ENCODE assay signal across 26 mouse cellular contexts in genomic region chr11:98630646-98631045, GRCm38 (mm10). TPM values are rescaled to one million over a fixed set of nuclear protein-coding genes. Genes with fewer than 3 reads are reported as not detected.
DNase-seq lines count a peak whose midpoint lies in the region.
"Had no signal": no experiment of that assay in that cellular context is flagged by ENCODE, and none has a peak within 500 bp of the region (broad histone marks: within the 10 kb centered on the region; RNA-seq: fewer than 3 reads in every experiment).

No protein-coding gene starts in this region.

- H3K36me3 ChIP-seq in heart, embryonic 10.5 days: no peaks in the 10 kb centered on the region
- H3K36me3 ChIP-seq: embryonic facial prominence, embryonic 10.5 days; embryonic facial prominence, embryonic 12.5 days; forebrain, embryonic 10.5 days; forebrain, embryonic 12.5 days; G1E had no signal

- no peak overlapping the region for H3K4me3 ChIP-seq in heart, embryonic 10.5 days
- H3K4me3 ChIP-seq: embryonic facial prominence, embryonic 10.5 days; embryonic facial prominence, embryonic 12.5 days; forebrain, embryonic 10.5 days; forebrain, embryonic 12.5 days had no signal

- intact Hi-C loops in heart, postnatal 10 days (cut with DNase I): no loop called here

- 0 out of 2 replicates have a peak, but pooled peaks cover 8% of the 10 kb centered on the region for H3K27me3 ChIP-seq in heart, embryonic 10.5 days (ENCODE audit: insufficient read depth, poor library complexity, severe bottlenecking)

- no peak overlapping the region for H3K27ac ChIP-seq in heart, embryonic 10.5 days
- H3K27ac ChIP-seq: embryonic facial prominence, embryonic 10.5 days; embryonic facial prominence, embryonic 12.5 days; forebrain, embryonic 10.5 days; forebrain, embryonic 12.5 days had no signal

- H3K4me1 ChIP-seq in heart, embryonic 10.5 days: no peaks in the 10 kb centered on the region
- H3K4me1 ChIP-seq: embryonic facial prominence, embryonic 10.5 days; embryonic facial prominence, embryonic 12.5 days; forebrain, embryonic 10.5 days; forebrain, embryonic 12.5 days had no signal

- DNase-seq in heart, embryonic 10.5 days (ENCODE audit: low spot score): peak; percentile 66
- no peak for DNase-seq in heart, postnatal 10 days
- DNase-seq in fat pad, adult 2 months (ENCODE audit: extremely low read depth, low read depth, low spot score): peak; percentile 68
- no peak for DNase-seq in liver
- DNase-seq in left cerebral cortex, adult 9 months (ENCODE audit: low spot score in 2 of 2): no peak
- DNase-seq: adrenal gland, adult 2 months; adrenal gland, postnatal 10 days; adrenal gland, postnatal 25 days; B cell, adult 2 months; cerebellum, adult 11-12 months; cerebellum, adult 2 months; cerebellum, adult 9-10 months; cerebellum, postnatal 10 days; cerebellum, postnatal 25 days had no signal

- WGBS in heart, embryonic 10.5 days: 81% methylated on average over 5 of the region's 5 CpGs

- H3K9me3 ChIP-seq in heart, embryonic 10.5 days: no peaks in the 10 kb centered on the region
- H3K9me3 ChIP-seq: embryonic facial prominence, embryonic 12.5 days; forebrain, embryonic 10.5 days; forebrain, embryonic 12.5 days; G1E had no signal

RNA-seq across cellular contexts. Expression of gene Gsdma3, which starts 4.5 kb away (rescaled TPM):
- polyA plus RNA-seq in heart, embryonic 10.5 days (2016; fragmentation: Nextera tagmentation; extraction: Ambion mirVana): not detected in 2 replicates
- 1 to 10 TPM; 4.0 to 5.3 TPM for total RNA-seq in heart, postnatal 10 days (2021)
- total RNA-seq: CH12.LX, G1E had no signal
- polyA plus RNA-seq: adrenal gland, adult 2 months; cerebellum, adult 2 months; cortical plate, adult 2 months; embryonic facial prominence, embryonic 10.5 days; embryonic facial prominence, embryonic 12.5 days; embryonic facial prominence, embryonic 14.5 days; forebrain, embryonic 10.5 days; forebrain, embryonic 12.5 days; forebrain, embryonic 14.5 days; forebrain, embryonic 16.5 days; G1E had no signal

RNA-seq across cellular contexts. Expression of gene Gm12355, which starts 5.2 kb away (rescaled TPM):
- 0.71 and 1.0 TPM in 2 replicates for polyA plus RNA-seq in heart, embryonic 10.5 days (2016; fragmentation: Nextera tagmentation; extraction: Ambion mirVana)
- 10 to 100 TPM; 15.6 to 18.0 TPM for total RNA-seq in heart, postnatal 10 days (2021)
- polyA plus RNA-seq: adrenal gland, adult 2 months; G1E had no signal

RNA-seq across cellular contexts. Expression of gene Gsdma2, which starts 15.9 kb away (rescaled TPM):
- not detected in 2 replicates for polyA plus RNA-seq in heart, embryonic 10.5 days (2016; fragmentation: Nextera tagmentation; extraction: Ambion mirVana)
- under 1 TPM; 0.24 to 0.30 TPM for total RNA-seq in heart, postnatal 10 days (2021)
- total RNA-seq: CH12.LX had no signal
- polyA plus RNA-seq: CD4-positive, CD25-positive, alpha-beta regulatory T cell, adult 4 months; cerebellum, adult 2 months; cortical plate, adult 2 months; embryonic facial prominence, embryonic 10.5 days; embryonic facial prominence, embryonic 12.5 days; embryonic facial prominence, embryonic 14.5 days; forebrain, embryonic 10.5 days; forebrain, embryonic 12.5 days; forebrain, embryonic 14.5 days; forebrain, embryonic 16.5 days; G1E had no signal

RNA-seq across cellular contexts. Expression of gene Lrrc3c, which starts 32.6 kb away (rescaled TPM):
- polyA plus RNA-seq in heart, embryonic 10.5 days (2016; fragmentation: Nextera tagmentation; extraction: Ambion mirVana): not detected in 2 replicates
- not detected for total RNA-seq in heart, postnatal 10 days (2021)
- total RNA-seq: adrenal gland, adult 2 months; adrenal gland, postnatal 10 days; adrenal gland, postnatal 25 days; adrenal gland, postnatal 4 days; CH12.LX; G1E had no signal
- polyA plus RNA-seq: adrenal gland, adult 2 months; CD4-positive, CD25-positive, alpha-beta regulatory T cell, adult 4 months; cerebellum, adult 2 months; cortical plate, adult 2 months; embryonic facial prominence, embryonic 10.5 days; embryonic facial prominence, embryonic 12.5 days; embryonic facial prominence, embryonic 14.5 days; forebrain, embryonic 10.5 days; forebrain, embryonic 12.5 days; forebrain, embryonic 14.5 days; forebrain, embryonic 16.5 days; G1E had no signal

RNA-seq across cellular contexts. Expression of gene Gsdma, which starts 33.5 kb away (rescaled TPM):
- polyA plus RNA-seq in heart, embryonic 10.5 days (2016; fragmentation: Nextera tagmentation; extraction: Ambion mirVana): not detected in 2 replicates
- total RNA-seq in heart, postnatal 10 days (2021): not detected
- total RNA-seq: adrenal gland, adult 2 months; adrenal gland, postnatal 10 days; adrenal gland, postnatal 25 days; adrenal gland, postnatal 4 days; CH12.LX; G1E had no signal
- polyA plus RNA-seq: adrenal gland, adult 2 months; embryonic facial prominence, embryonic 10.5 days; forebrain, embryonic 10.5 days; forebrain, embryonic 12.5 days; forebrain, embryonic 14.5 days; forebrain, embryonic 16.5 days had no signal

Comparison
In these comparisons a context has a peak if more than half of its experiments do, and no peak if none do; other contexts are left out.
1. DNase-seq: peak in heart, embryonic 10.5 days (single experiment) and fat pad, adult 2 months (single experiment); none in heart, postnatal 10 days (0 of 2), liver (single experiment) and left cerebral cortex, adult 9 months (0 of 2).